Mouse (Mus musculus) heart, embryonic 15.5 days (tissue): ENCODE measurements around the gene Art2b. TPM values are rescaled to one million over a fixed set of nuclear protein-coding genes. Genes with fewer than 3 reads are reported as not detected.
"Not testable (repeated sequence)": the region's sequence is repeated elsewhere in the genome, so short reads cannot be mapped to it uniquely, and the experiment has no call there.

Experiments
- ATAC-seq: fragments of 200-750 bp; cut with Nextera tagmentation; replicated peaks from 2 replicates; pipeline ENCODE4 v1.8.0; 2017; ENCODE audit warnings: low read depth, moderate TSS enrichment; ENCODE audit not compliant: insufficient number of reproducible peaks, insufficient read depth, low FRiP score
- H3K27ac ChIP-seq: fragments of 300-500 bp; sonication (generic); 2 replicates; pipeline ENCODE4 v1.5.1; 2015; ENCODE audit warnings: mild to moderate bottlenecking, inconsistent platforms
- H3K27me3 ChIP-seq: fragments of 300-500 bp; sonication (generic); 2 replicates; pipeline ENCODE4 v1.6.1; 2015; ENCODE audit warnings: inconsistent platforms
- H3K36me3 ChIP-seq: fragments of 300-500 bp; sonication (generic); 2 replicates; pipeline ENCODE4 v1.6.1; 2015; ENCODE audit warnings: mild to moderate bottlenecking, inconsistent platforms
- H3K4me1 ChIP-seq: fragments of 300-500 bp; sonication (generic); replicated peaks from 2 replicates; pipeline ENCODE4 v1.6.1; 2015; ENCODE audit warnings: inconsistent platforms
- H3K4me2 ChIP-seq: fragments of 300-500 bp; sonication (generic); 2 replicates; pipeline ENCODE4 v1.6.1; 2015; ENCODE audit warnings: inconsistent platforms, mild to moderate bottlenecking, moderate library complexity
- H3K4me3 ChIP-seq: fragments of 300-500 bp; sonication (generic); 2 replicates; pipeline ENCODE4 v1.5.1; 2015; ENCODE audit warnings: mild to moderate bottlenecking, inconsistent platforms
- H3K9ac ChIP-seq: fragments of 300-500 bp; sonication (generic); 2 replicates; pipeline ENCODE4 v1.6.1; 2015; ENCODE audit warnings: mild to moderate bottlenecking, inconsistent platforms
- H3K9me3 ChIP-seq: fragments of 300-500 bp; sonication (generic); replicated peaks from 2 replicates; pipeline ENCODE4 v1.6.1; 2016; ENCODE audit warnings: inconsistent platforms
- WGBS: fragments of 180-500 bp; shearing (Covaris S2); methylation state at CpG from one replicate; pipeline ENCODE4 v1.1.7; 2015; ENCODE audit warnings: mixed read lengths; 5-methylcytosine and 5-hydroxymethylcytosine counted together
- polyA plus RNA-seq: library from polyadenylated mRNA; unstranded; fragments of >200 nt; fragmentation: Nextera tagmentation; extraction: Ambion mirVana; gene quantifications from 2 replicates; pipeline ENCODE4 v1.2.1, GENCODE M21; 2015

The Art2b gene
- polyA plus RNA-seq, 1 experiment from 2014 or later: not detected

- not testable (repeated sequence) for H3K4me3 ChIP-seq, H3K4me2 ChIP-seq, H3K27ac ChIP-seq, H3K4me1 ChIP-seq, ATAC-seq, H3K27me3 ChIP-seq, H3K9me3 ChIP-seq, H3K9ac ChIP-seq, H3K36me3 ChIP-seq
- WGBS: 49% methylated on average over 5 of the region's 5 CpGs
Measured at GRCm38 (mm10) chr7:101559393-101559792, 26.0 kb downstream of the Art2b start.

- 69% methylated on average over 1 of the region's 1 CpGs for WGBS
- ATAC-seq: no peak
- Histone ChIP-seq H3K9ac (no peak overlapping the region), H3K27me3 (no peaks in the 10 kb centered on the region), H3K27ac (no peak overlapping the region), H3K36me3 (no peaks in the 10 kb centered on the region), H3K4me2 (no peak overlapping the region), H3K4me1 (no peaks in the 10 kb centered on the region), H3K4me3 (no peak overlapping the region), H3K9me3 (no peaks in the 10 kb centered on the region)
Measured at GRCm38 (mm10) chr7:101557391-101557790, 28.0 kb downstream of the Art2b start.

GRCm38 (mm10) chr7:101555473-101555872 is 29.9 kb downstream of the Art2b start:
- not testable (repeated sequence) for H3K36me3 ChIP-seq, ATAC-seq, H3K27me3 ChIP-seq, H3K4me3 ChIP-seq, H3K27ac ChIP-seq, H3K9ac ChIP-seq, H3K9me3 ChIP-seq, H3K4me1 ChIP-seq, H3K4me2 ChIP-seq
- 82% methylated on average over 3 of the region's 3 CpGs for whole genome bisulfite sequencing

- Histone ChIP-seq H3K4me1 (0 out of 2 replicates have a peak, but pooled peaks cover 2% of the 10 kb centered on the region), H3K4me2 (no peak overlapping the region), H3K27me3 (no peaks in the 10 kb centered on the region), H3K36me3 (no peaks in the 10 kb centered on the region), H3K9me3 (no peaks in the 10 kb centered on the region), H3K27ac (no peak overlapping the region), H3K9ac (no peak overlapping the region), H3K4me3 (no peak overlapping the region)
- WGBS: 87% methylated on average over 1 of the region's 1 CpGs
- ATAC-seq: no peak
Measured at GRCm38 (mm10) chr7:101551530-101551929, 33.9 kb downstream of the Art2b start.

GRCm38 (mm10) chr7:101550686-101551485 is 34.5 kb downstream of the Art2b start:
- Histone ChIP-seq H3K4me3 (no peak overlapping the region), H3K4me1 (0 out of 2 replicates have a peak, but pooled peaks cover 2% of the 10 kb centered on the region), H3K9ac (no peak overlapping the region), H3K27me3 (no peaks in the 10 kb centered on the region), H3K27ac (no peak overlapping the region), H3K36me3 (no peaks in the 10 kb centered on the region), H3K9me3 (no peaks in the 10 kb centered on the region), H3K4me2 (no peak overlapping the region)
- ATAC-seq: no peak
- 49% methylated on average over 7 of the region's 7 CpGs for WGBS

GRCm38 (mm10) chr7:101549266-101549665 is 36.1 kb downstream of the Art2b start:
- no peak for ATAC-seq
- no peaks in the 10 kb centered on the region for H3K9me3 ChIP-seq
- no peak overlapping the region for H3K4me3 ChIP-seq
- no peaks in the 10 kb centered on the region for H3K36me3 ChIP-seq
- H3K27me3 ChIP-seq: no peaks in the 10 kb centered on the region
- no peak overlapping the region for H3K9ac ChIP-seq
- H3K27ac ChIP-seq: no peak overlapping the region
- H3K4me2 ChIP-seq: no peak overlapping the region
- H3K4me1 ChIP-seq: 0 out of 2 replicates have a peak, but pooled peaks cover 2% of the 10 kb centered on the region
- WGBS: 84% methylated on average over 3 of the region's 3 CpGs

GRCm38 (mm10) chr7:101547651-101548050 is 37.7 kb downstream of the Art2b start:
- Histone ChIP-seq H3K9me3 (no peaks in the 10 kb centered on the region), H3K9ac (no peak overlapping the region), H3K4me3 (no peak overlapping the region), H3K27ac (no peak overlapping the region), H3K27me3 (no peaks in the 10 kb centered on the region), H3K36me3 (no peaks in the 10 kb centered on the region), H3K4me1 (0 out of 2 replicates have a peak, but pooled peaks cover 2% of the 10 kb centered on the region), H3K4me2 (no peak overlapping the region)
- 74% methylated on average over 3 of the region's 3 CpGs for WGBS
- ATAC-seq: no peak

GRCm38 (mm10) chr7:101541734-101542133 is 43.7 kb downstream of the Art2b start:
- Histone ChIP-seq H3K9ac (no peak overlapping the region), H3K4me3 (no peak overlapping the region), H3K36me3 (no peaks in the 10 kb centered on the region), H3K9me3 (no peaks in the 10 kb centered on the region), H3K27me3 (no peaks in the 10 kb centered on the region), H3K4me1 (no peaks in the 10 kb centered on the region), H3K4me2 (no peak overlapping the region), H3K27ac (no peak overlapping the region)
- ATAC-seq: no peak
- 72% methylated on average over 10 of the region's 10 CpGs for WGBS

- H3K9me3 ChIP-seq: no peaks in the 10 kb centered on the region
- no peaks in the 10 kb centered on the region for H3K36me3 ChIP-seq
- H3K4me1 ChIP-seq: no peaks in the 10 kb centered on the region
- H3K27me3 ChIP-seq: no peaks in the 10 kb centered on the region
- no peak overlapping the region for H3K9ac ChIP-seq
- H3K4me3 ChIP-seq: no peak overlapping the region
- no peak overlapping the region for H3K4me2 ChIP-seq
- ATAC-seq: no peak
- H3K27ac ChIP-seq: no peak overlapping the region
- WGBS: 5% methylated on average over 11 of the region's 11 CpGs
Measured at GRCm38 (mm10) chr7:101541132-101541531, 44.3 kb downstream of the Art2b start.

GRCm38 (mm10) chr7:101540684-101541083 is 44.7 kb downstream of the Art2b start:
- Histone ChIP-seq H3K9me3 (no peaks in the 10 kb centered on the region), H3K9ac (no peak overlapping the region), H3K4me1 (no peaks in the 10 kb centered on the region), H3K36me3 (no peaks in the 10 kb centered on the region), H3K4me3 (no peak overlapping the region), H3K27ac (no peak overlapping the region), H3K27me3 (no peaks in the 10 kb centered on the region), H3K4me2 (no peak overlapping the region)
- WGBS: 53% methylated on average over 5 of the region's 5 CpGs
- no peak; the same call in 1 of the 2 replicates for ATAC-seq

- H3K4me2 ChIP-seq: no peak overlapping the region
- no peaks in the 10 kb centered on the region for H3K9me3 ChIP-seq
- H3K27ac ChIP-seq: no peak overlapping the region
- H3K36me3 ChIP-seq: no peaks in the 10 kb centered on the region
- no peak overlapping the region for H3K4me3 ChIP-seq
- WGBS: 36% methylated on average over 9 of the region's 9 CpGs
- H3K9ac ChIP-seq: no peak overlapping the region
- H3K4me1 ChIP-seq: no peaks in the 10 kb centered on the region
- no peak for ATAC-seq
- no peaks in the 10 kb centered on the region for H3K27me3 ChIP-seq
Measured at GRCm38 (mm10) chr7:101539774-101540173, 45.6 kb downstream of the Art2b start.
